Mouse (Mus musculus) small intestine, adult 2 months (tissue): Measurements from ENCODE around the gene Slc4a3.

ENCODE experiments used
- CTCF ChIP-seq: fragments of 200-500 bp; IDR thresholded peaks from 2 replicates; pipeline ENCODE4 v1.5.1; 2012; ENCODE audit warnings: low read depth, mild to moderate bottlenecking, control low read depth, inconsistent platforms, low read length, moderate library complexity, mixed read lengths; ENCODE audit not compliant: insufficient replicate concordance, insufficient read length; ENCODE audit errors: extremely low read depth
- POLR2A ChIP-seq: fragments of 200-500 bp; IDR thresholded peaks from 2 replicates; pipeline ENCODE4 v1.6.1; 2012; ENCODE audit warnings: low read depth, mild to moderate bottlenecking, control low read depth, inconsistent platforms, low read length, moderate library complexity

GRCm38 (mm10) chr1:75610553-75610952 lies 64.5 kb downstream of the Slc4a3 start:
- TF ChIP-seq CTCF (no peak), POLR2A (no peak)
